Mouse (Mus musculus): ENCODE data around the gene Fam78b.

Gene Fam78b

GRCm38 (mm10) chr1:167094589-167095148 is 93.5 kb downstream of the Fam78b start:
- in situ Hi-C loops (cut with MboI): no loop called here

GRCm38 (mm10) chr1:167098741-167099140 is 97.5 kb downstream of the Fam78b start:
- in situ Hi-C loops (cut with MboI): no loop called here

GRCm38 (mm10) chr1:167102046-167102445 is 100.8 kb downstream of the Fam78b start:
- in situ Hi-C loops (cut with MboI): no loop called here

- in situ Hi-C loops (cut with MboI): no loop called here
Measured at GRCm38 (mm10) chr1:167102566-167102965, 101.3 kb downstream of the Fam78b start.

- in situ Hi-C loops (cut with MboI): no loop called here
Measured at GRCm38 (mm10) chr1:167104956-167105626, 103.9 kb downstream of the Fam78b start.

GRCm38 (mm10) chr1:167105916-167106315 is 104.7 kb downstream of the Fam78b start:
- in situ Hi-C loops (cut with MboI): no loop called here

- in situ Hi-C loops (cut with MboI): no loop called here
Measured at GRCm38 (mm10) chr1:167108973-167109509, 107.8 kb downstream of the Fam78b start.

- in situ Hi-C loops (cut with MboI): no loop called here
Measured at GRCm38 (mm10) chr1:167114363-167115050, 113.3 kb downstream of the Fam78b start.

GRCm38 (mm10) chr1:167115121-167115520 is 113.9 kb downstream of the Fam78b start:
- in situ Hi-C loops (cut with MboI): no loop called here

- in situ Hi-C loops (cut with MboI): no loop called here
Measured at GRCm38 (mm10) chr1:167116733-167117132, 115.5 kb downstream of the Fam78b start.

GRCm38 (mm10) chr1:167118971-167119370 is 117.8 kb downstream of the Fam78b start:
- in situ Hi-C loops (cut with MboI): no loop called here

GRCm38 (mm10) chr1:167119439-167119838 is 118.2 kb downstream of the Fam78b start:
- in situ Hi-C loops (cut with MboI): no loop called here

GRCm38 (mm10) chr1:167122436-167122835 is 121.2 kb downstream of the Fam78b start:
- in situ Hi-C loops (cut with MboI): no loop called here

- in situ Hi-C loops (cut with MboI): no loop called here
Measured at GRCm38 (mm10) chr1:167123551-167123950, 122.3 kb downstream of the Fam78b start.

- in situ Hi-C loops (cut with MboI): no loop called here
Measured at GRCm38 (mm10) chr1:167125870-167126269, 124.7 kb downstream of the Fam78b start.

GRCm38 (mm10) chr1:167126292-167126691 is 125.1 kb downstream of the Fam78b start:
- in situ Hi-C loops (cut with MboI): no loop called here

GRCm38 (mm10) chr1:167135748-167136147 is 134.5 kb downstream of the Fam78b start:
- in situ Hi-C loops (cut with MboI): no loop called here

Data from mature B cell (primary cell).